Mouse (Mus musculus): ENCODE measurements around the gene Cit.

DNA sequence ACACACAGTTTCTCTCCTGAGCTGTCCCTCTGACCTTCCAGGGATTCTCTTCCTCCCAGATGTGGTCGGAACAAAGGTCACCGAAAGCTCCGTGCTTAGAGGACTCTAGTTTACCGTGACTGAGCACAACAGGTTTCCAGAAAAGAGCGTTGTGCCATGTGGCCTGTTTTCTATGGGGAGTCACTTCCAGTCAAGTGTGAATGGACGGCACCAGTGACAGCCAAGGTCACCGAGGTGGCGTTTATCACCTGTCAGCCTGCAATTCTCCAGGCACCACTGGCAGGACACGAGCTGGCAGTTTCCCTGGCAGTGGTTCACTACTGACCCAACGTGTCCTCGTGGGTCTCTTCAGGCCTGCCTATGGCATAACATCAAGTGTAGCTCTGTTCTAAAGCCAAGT is 174.3 kb downstream of the Cit start:
- TF ChIP-seq POLR2A (IDR thresholded peaks at IDR 0.05; ENCODE audit: insufficient read depth, low read depth, low read length) (no peak), CTCF (IDR thresholded peaks at IDR 0.05) (no peak), EP300 (IDR thresholded peaks at IDR 0.05; ENCODE audit: insufficient read depth, low read depth, low read length) (peak; percentile 99)

All from heart, adult 2 months (tissue).